8 mouse cellular contexts compared by ENCODE assay signal in genomic region chr5:104109516-104109915, GRCm38 (mm10). TPM values are rescaled to one million over a fixed set of nuclear protein-coding genes. Genes with fewer than 3 reads are reported as not detected.
DNase-seq lines count a peak whose midpoint lies in the region; ATAC-seq and TF ChIP-seq lines count a peak whose summit lies in the region.

No protein-coding gene starts in this region.

- WGBS in kidney, adult 2 months = 34% methylated on average over 3 of the region's 3 CpGs
- 30% methylated on average over 3 of the region's 3 CpGs for WGBS in embryonic facial prominence, embryonic 13.5 days
- WGBS in kidney, embryonic 16.5 days = 16% methylated on average over 3 of the region's 3 CpGs
- 8% methylated on average over 3 of the region's 3 CpGs for WGBS in neural tube, embryonic 13.5 days

- H3K27ac ChIP-seq in kidney, adult 2 months (ENCODE audit: insufficient read depth, low read depth, low read length) = no peak overlapping the region
- H3K27ac ChIP-seq in embryonic facial prominence, embryonic 13.5 days = peak overlapping the region; percentile 62; the same call in 1 of the 2 replicates
- H3K27ac ChIP-seq in kidney, embryonic 16.5 days (ENCODE audit: low read length) = peak overlapping the region; percentile 85
- H3K27ac ChIP-seq in neural tube, embryonic 13.5 days (replicated peaks) = peak overlapping the region; percentile 85

- no peak for TF ChIP-seq POLR2A in kidney, adult 2 months (IDR thresholded peaks at IDR 0.05; ENCODE audit: low read depth, low read length)

- H3K27me3 ChIP-seq in kidney, adult 2 months (replicated peaks; ENCODE audit: control insufficient read depth, insufficient read depth, low read length) = no peaks in the 10 kb centered on the region
- H3K27me3 ChIP-seq in embryonic facial prominence, embryonic 13.5 days = no peaks in the 10 kb centered on the region
- no peaks in the 10 kb centered on the region for H3K27me3 ChIP-seq in kidney, embryonic 16.5 days (ENCODE audit: insufficient read depth, low read length)
- H3K27me3 ChIP-seq in neural tube, embryonic 13.5 days = no peaks in the 10 kb centered on the region

- no peaks in the 10 kb centered on the region for H3K36me3 ChIP-seq in kidney, adult 2 months (ENCODE audit: control insufficient read depth, insufficient read depth, low read length)
- no peaks in the 10 kb centered on the region for H3K36me3 ChIP-seq in embryonic facial prominence, embryonic 13.5 days
- H3K36me3 ChIP-seq in kidney, embryonic 16.5 days (ENCODE audit: insufficient read depth, low read length) = no peaks in the 10 kb centered on the region
- no peaks in the 10 kb centered on the region for H3K36me3 ChIP-seq in neural tube, embryonic 13.5 days

- no peak overlapping the region for H3K9ac ChIP-seq in embryonic facial prominence, embryonic 13.5 days
- no peak overlapping the region for H3K9ac ChIP-seq in kidney, embryonic 16.5 days (replicated peaks; ENCODE audit: low read length)
- H3K9ac ChIP-seq in neural tube, embryonic 13.5 days = peak overlapping the region; percentile 61; the same call in 1 of the 2 replicates

- H3K9me3 ChIP-seq in embryonic facial prominence, embryonic 13.5 days = no peaks in the 10 kb centered on the region
- no peaks in the 10 kb centered on the region for H3K9me3 ChIP-seq in kidney, embryonic 16.5 days (ENCODE audit: low read length)
- H3K9me3 ChIP-seq in neural tube, embryonic 13.5 days = no peaks in the 10 kb centered on the region

- peak; percentile 56 for DNase-seq in kidney, adult 2 months
- DNase-seq in kidney, adult 11 months = no peak
- no peak for DNase-seq in frontal cortex, postnatal 36 days (ENCODE audit: low spot score in 2 of 2)
- DNase-seq in spleen, adult 12 weeks (ENCODE audit: low spot score) = no peak
- no peak for DNase-seq in urinary bladder, postnatal 36 days (ENCODE audit: low spot score in 2 of 2)

- H3K4me1 ChIP-seq in kidney, adult 2 months (ENCODE audit: control insufficient read depth, insufficient read depth, low read length) = no peaks in the 10 kb centered on the region
- peaks cover 54% of the 10 kb centered on the region for H3K4me1 ChIP-seq in embryonic facial prominence, embryonic 13.5 days
- peaks cover 56% of the 10 kb centered on the region for H3K4me1 ChIP-seq in kidney, embryonic 16.5 days (ENCODE audit: insufficient read depth, low read length)
- peaks cover 79% of the 10 kb centered on the region for H3K4me1 ChIP-seq in neural tube, embryonic 13.5 days (replicated peaks)

- no peak for ATAC-seq in embryonic facial prominence, embryonic 13.5 days (ENCODE audit: insufficient number of reproducible peaks, insufficient read depth, low FRiP score, low TSS enrichment, low read depth)
- peak; percentile 87 for ATAC-seq in kidney, embryonic 16.5 days (ENCODE audit: low FRiP score, low TSS enrichment)
- peak; percentile 45; the same call in 1 of the 2 replicates for ATAC-seq in neural tube, embryonic 13.5 days (ENCODE audit: low read depth)

- H3K4me3 ChIP-seq in kidney, adult 2 months (ENCODE audit: insufficient read depth, low read depth, low read length) = no peak overlapping the region
- no peak overlapping the region for H3K4me3 ChIP-seq in embryonic facial prominence, embryonic 13.5 days
- no peak overlapping the region for H3K4me3 ChIP-seq in kidney, embryonic 16.5 days (ENCODE audit: low read length)
- peak overlapping the region; percentile 29 for H3K4me3 ChIP-seq in neural tube, embryonic 13.5 days

- no peak for TF ChIP-seq CTCF in kidney, adult 2 months (conservative IDR thresholded peaks at IDR 0.05; ENCODE audit: insufficient read depth, insufficient read length, low read depth, low read length)

- peak overlapping the region; percentile 60 for H3K4me2 ChIP-seq in embryonic facial prominence, embryonic 13.5 days
- peak overlapping the region; percentile 52 for H3K4me2 ChIP-seq in kidney, embryonic 16.5 days (replicated peaks; ENCODE audit: low read depth, low read length)
- H3K4me2 ChIP-seq in neural tube, embryonic 13.5 days = peak overlapping the region; percentile 53

RNA-seq across cellular contexts. Expression of gene Sparcl1, which starts 4.0 kb away (rescaled TPM):
- 31.6 and 36.4 TPM in 2 replicates for polyA plus RNA-seq in kidney, adult 2 months (2012; rRNA removed)
- polyA plus RNA-seq in embryonic facial prominence, embryonic 13.5 days (2015; fragmentation: Nextera tagmentation; extraction: Ambion mirVana) = 46.6 and 53.7 TPM in 2 replicates
- 56.7 and 79.2 TPM in 2 replicates for polyA plus RNA-seq in kidney, embryonic 16.5 days (2015; fragmentation: Nextera tagmentation; extraction: Ambion mirVana)
- 195 and 200 TPM in 2 replicates for polyA plus RNA-seq in neural tube, embryonic 13.5 days (2015; fragmentation: Nextera tagmentation; extraction: Ambion mirVana)

RNA-seq across cellular contexts. Expression of gene Gm17660, which starts 32.1 kb away (rescaled TPM):
- not detected in 2 replicates for polyA plus RNA-seq in kidney, adult 2 months (2012; rRNA removed)
- not detected in 2 replicates for polyA plus RNA-seq in embryonic facial prominence, embryonic 13.5 days (2015; fragmentation: Nextera tagmentation; extraction: Ambion mirVana)
- not detected in 2 replicates for polyA plus RNA-seq in kidney, embryonic 16.5 days (2015; fragmentation: Nextera tagmentation; extraction: Ambion mirVana)
- polyA plus RNA-seq in neural tube, embryonic 13.5 days (2015; fragmentation: Nextera tagmentation; extraction: Ambion mirVana) = not detected in 2 replicates
